Mouse (Mus musculus) NIH3T3 (cell line): ENCODE results near the gene Olfr145.

ENCODE experiments used
- DNase-seq: peaks from one replicate; pipeline ENCODE4 v3.0.0-alpha.2; 2012; ENCODE audit warnings: low read depth

Gene Olfr145

DNA sequence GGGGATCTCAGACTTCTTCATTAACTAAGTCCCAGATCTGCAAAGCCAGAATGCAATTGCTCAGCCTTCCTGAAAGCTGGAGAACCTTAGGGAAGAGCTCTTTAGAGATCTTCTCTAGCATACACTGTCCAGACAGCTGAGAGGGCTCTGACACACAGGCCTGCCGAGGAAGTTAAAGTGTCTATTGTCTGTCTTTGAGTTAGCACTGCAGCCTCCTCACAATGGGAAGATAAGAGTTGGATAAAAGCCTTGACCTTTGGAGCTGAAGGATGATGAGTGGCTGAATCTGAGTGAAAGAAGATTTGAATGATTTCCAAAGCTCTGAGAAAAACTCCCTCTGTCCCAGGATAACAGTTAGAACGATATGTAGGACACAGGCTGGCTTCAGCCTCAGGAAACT is at the start of gene Olfr145:
TSS of gene Olfr145 (plus strand) at position 64 of the 400 bp plus-strand sequence.
- no peak for DNase-seq

DNA sequence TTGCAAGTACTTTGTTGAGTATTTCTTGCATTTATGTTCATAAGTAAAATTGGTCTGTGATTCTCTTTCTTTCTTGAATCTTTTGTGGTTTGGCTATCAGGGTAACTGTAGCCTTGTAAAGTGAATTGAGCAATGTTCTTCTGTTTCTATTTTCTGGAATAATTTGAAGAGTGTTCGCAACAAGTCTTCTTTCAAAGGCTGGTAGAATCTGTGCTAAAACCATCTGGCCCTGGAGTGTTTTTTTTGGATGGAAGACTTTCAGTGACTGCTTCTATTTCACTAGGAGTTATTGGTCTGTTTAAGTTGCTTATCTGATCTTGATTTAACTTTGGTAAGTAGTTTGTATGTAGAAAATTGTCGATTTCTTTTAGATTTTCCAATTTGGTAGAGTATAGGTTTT is 47.3 kb upstream of the Olfr145 start:
- DNase-seq: no peak

DNA sequence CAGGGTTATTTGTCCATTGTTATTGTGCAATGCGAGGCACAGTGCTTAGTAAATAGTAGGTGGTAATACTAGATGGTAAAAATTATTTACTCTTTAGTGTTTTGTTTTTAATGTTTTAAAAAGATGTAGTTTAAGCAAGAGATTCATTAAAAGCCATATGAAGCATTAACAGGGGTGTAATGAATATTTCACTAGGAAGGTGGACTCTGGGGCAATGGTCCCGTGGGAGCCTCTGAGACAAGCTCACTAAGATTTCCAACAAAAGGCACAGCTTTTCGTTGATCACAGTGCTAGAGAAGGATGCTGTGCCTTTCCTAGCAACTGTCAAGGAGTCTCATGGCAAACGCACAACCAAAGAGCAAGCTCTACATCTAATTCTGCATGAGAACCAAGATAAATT is 42.6 kb upstream of the Olfr145 start, which contains the start of gene Olfr877:
TSS of gene Olfr877 (plus strand) at position 301 of the 400 bp plus-strand sequence.
- no peak for DNase-seq

DNA sequence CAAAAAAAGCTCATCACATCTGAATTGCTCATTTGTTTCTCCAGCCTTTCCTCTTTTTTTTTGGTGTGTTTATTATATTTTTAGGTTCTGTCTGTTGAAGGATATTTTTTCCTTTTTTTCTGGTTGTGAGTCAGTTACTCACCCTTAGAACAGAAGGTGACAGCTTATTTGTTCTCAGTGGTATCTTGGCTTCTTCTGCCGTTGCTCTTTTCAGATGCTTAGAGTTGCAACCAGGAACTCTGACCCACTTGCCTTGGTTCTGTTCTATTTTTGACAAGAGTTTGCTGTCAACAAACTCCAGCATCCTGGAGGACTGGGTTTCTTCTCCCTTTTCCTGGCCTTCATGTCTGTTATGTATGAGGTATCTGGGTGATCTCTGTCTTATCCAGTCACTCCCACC is 33.2 kb upstream of the Olfr145 start:
- no peak for DNase-seq

DNA sequence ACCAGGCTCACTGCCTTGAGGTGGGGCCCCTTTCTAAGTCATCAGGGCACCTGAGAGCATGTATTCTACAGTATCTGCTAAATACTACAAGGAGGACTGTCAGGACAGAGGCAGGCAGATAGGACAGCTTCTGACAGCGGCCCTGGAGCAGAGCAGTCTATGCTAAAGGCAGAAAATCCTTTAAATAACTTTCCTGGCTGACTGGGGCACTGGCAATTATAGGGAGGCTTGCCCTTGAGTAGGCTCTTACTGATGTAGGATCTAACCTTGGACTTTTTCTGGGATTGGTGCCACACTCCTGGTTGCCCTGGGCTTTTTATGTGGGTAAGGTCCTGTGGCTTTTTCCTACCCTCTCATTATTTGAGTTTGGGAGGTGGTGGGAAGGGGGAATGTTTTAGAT is 26.3 kb upstream of the Olfr145 start:
- no peak for DNase-seq

DNA sequence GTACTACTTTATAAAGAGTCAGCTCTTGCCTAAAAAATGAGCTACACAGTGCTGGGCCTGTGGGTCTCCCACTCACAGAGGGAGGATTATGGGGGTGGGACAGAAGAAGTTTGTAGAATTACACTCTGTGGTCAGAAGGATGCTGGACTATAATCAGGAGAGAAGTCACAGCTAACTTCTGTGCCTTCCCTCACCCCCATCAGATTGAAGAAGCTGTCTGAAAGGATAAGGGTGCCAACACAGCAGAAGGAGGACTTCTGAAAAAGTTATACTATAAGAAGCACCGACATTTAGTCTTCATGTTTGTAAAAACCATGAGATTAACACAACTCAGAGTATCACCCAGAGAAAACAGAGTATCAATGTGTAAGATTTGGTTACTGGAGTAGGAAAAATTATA is 25.4 kb upstream of the Olfr145 start:
- no peak for DNase-seq

DNA sequence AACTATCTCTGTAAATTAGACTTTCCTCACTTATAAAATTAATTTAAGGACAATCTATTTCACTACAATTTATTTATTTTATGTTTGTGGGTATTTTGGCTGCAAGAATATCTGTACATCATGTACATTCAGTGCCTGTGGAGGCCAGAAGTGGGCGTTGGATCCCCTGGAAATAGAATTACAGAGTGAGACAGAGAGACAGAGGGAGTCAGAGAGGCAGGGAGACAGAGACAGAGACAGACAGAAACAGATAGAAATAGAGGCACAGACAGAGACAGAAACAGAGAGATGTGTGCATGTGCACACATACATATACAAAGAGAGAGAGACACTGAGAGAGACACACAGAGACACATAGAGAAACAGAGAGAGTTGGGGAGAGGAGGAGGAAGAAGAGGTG is 25.0 kb upstream of the Olfr145 start:
- DNase-seq: no peak

DNA sequence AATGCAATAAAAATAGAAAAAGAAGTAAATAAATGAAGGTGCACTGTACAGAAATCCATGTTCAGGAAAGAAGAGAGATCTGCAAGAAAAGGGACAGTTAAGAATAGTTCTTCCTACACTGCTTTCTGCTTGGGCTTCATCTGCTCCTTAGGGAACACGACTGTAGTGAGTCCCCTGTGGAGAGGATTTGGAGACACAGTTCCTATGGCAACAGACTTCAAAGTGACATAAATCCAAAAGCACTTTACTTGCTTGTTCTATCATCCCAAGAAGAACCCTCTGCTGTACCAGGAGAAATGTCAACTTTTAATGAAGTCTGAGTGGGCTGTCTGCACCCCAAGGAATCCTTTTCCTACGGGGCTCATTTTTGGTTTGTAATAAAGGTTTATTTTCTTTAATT is 5.6 kb upstream of the Olfr145 start:
- no peak for DNase-seq

DNA sequence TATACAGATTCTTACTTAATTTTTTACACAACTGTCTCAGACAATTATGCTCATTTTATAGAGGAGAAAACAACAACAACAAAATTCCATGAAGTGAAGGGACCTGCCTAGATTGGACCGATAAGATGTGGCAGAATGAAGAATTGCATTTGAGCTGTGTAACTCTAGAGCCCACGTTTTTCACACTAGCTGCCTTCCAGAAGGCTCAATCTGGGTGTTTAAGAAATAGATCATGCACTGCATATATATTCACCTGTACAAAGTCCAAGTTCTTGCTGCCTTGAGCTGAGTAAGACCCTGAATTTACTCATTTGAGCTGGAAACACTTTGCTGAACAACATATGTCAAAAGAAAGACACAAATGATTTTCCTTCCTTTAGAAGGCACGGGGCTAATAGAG is 9.0 kb downstream of the Olfr145 start:
- DNase-seq: no peak

DNA sequence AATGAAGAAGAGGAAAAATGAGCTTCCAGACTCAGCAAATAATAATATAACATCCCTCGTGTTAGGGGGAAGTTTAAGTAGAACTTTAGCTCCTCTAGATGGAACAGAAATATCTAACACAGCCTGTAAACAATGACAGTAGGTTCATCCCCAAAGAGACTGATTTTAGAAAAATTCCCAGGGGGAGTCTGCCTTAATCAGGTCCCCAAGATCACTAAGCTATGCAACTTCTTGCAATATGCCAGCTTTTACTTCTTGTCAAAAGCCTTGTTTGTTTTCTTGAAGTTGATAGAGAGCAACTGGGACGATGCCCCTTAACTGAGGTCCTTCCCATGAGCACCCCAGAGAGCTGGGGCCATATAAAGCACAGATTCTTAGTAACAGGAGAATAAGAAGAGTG is 21.0 kb downstream of the Olfr145 start, which contains the start of gene Olfr878:
TSS of gene Olfr878 (plus strand) at position 301 of the 400 bp plus-strand sequence.
- no peak for DNase-seq

DNA sequence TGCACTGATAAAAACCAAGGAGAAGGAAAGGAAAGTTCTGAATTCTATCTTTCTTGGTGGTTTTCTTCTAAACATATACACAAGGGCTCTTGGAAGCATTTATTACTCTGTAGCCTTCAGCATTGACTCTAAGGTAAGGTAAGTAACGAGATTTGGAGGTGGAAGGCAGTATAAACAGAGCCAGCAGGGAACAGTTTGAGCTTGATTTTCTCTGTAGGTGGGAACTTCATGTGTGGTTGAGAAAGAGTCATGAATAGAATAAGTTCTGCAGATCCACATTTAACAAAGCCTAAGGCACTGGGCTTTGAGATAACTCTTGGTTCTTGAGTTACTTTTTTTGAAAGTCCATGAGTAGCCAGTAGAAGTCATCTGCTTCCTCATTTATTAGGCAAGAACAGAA is 21.5 kb downstream of the Olfr145 start:
- no peak for DNase-seq

DNA sequence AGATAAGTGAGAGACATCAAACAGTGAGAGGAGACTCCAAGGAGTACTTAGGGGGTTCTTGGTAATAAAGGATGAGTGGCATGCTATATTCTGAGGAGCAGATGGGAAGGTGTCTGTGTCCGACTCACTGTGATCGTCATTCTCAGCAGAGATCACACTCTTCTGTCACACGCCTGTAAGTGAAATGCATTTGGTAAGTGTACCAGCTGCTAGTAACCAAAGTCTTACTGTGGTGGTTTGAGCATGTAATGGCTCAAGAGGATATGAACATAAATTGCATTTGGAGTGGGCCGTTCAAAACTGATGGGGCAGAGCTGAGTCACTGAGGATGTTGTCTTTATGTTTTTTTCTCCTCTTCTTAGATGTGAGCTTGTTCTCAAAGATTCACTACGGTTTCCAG is 27.7 kb downstream of the Olfr145 start:
- DNase-seq: no peak

DNA sequence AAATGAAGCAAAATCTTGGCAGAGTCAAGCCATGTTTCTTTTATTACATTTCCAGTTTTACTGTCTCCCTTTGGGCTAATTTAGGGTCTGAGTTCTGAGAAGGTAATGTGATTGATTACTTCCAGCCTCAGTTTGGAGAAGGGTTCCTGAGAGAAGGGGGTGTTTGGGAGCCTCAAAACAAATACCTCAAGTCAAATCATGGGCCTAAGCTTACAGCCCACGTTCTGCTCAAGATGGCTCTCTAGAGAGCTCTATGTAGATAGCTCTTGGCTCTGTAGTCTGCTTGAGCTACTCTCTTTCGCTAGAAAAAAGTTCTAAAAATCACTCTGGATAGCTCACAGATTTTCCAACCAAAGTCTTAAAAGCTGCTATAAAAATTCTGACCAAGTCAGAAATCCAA is 28.9 kb downstream of the Olfr145 start:
- no peak for DNase-seq

DNA sequence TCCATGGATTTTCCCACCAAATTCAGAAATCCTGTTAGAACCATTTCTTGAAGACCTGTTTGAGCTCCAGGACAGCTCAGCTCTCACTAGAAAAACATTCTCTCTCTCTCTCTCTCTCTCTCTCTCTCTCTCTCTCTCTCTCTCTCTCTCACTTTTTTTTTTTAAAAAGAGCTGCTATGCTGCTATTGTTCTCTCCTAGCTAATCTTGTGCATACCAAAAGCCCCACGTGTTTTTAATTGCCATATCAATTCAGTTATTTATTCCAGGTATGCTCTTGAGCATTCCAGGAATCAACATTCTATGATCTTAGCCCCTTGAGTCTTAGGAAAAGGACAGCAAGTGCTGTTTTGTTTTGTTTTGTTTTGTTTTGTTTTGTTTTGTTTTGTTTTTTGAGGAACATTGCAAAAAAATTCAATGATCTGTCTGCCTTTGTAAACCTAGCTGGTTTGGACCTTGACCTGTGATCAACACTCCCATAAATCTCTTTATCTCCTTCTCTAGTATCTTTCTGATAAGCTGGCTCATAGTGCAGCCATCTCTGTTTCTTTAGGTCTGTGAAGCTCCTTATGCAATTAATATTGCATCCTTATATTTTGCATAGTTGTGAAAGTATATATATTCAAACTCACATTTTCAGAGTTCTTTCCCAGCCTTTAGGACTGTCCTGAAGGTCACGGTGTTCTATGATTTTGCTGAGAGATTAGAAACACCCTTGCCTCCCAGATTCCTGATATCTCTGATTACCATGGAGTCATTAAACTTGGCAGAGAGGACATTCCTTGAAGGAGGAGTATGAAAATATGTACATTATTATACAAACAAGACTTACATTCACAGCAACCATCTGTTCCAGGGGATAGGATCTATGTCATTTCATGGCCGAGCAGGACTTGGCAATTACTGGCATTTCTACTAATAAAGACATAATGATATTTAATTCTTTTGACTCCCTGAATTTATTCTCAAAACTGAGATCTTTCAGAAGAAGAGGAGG is 29.8 kb downstream of the Olfr145 start:
- no peak for DNase-seq

DNA sequence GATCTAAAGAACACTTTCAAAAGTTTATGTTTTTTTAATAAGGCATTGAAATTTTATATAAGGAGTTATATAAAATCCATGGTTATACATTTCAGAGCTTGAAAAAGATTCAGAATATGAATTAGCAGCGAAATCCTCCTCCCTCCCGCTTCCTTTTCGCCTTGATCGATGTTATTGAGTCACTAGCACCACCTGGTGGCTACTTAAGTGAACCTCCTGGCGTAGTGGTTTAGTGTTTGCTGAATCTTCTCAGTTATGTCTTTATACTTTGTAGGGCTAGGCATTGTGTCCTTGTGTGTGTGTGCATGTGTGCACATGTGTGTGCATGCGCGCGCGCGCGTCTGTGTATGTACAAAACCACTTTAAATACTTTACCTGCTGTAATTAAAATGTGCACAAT is 36.0 kb downstream of the Olfr145 start:
- peak; percentile 80 for DNase-seq

DNA sequence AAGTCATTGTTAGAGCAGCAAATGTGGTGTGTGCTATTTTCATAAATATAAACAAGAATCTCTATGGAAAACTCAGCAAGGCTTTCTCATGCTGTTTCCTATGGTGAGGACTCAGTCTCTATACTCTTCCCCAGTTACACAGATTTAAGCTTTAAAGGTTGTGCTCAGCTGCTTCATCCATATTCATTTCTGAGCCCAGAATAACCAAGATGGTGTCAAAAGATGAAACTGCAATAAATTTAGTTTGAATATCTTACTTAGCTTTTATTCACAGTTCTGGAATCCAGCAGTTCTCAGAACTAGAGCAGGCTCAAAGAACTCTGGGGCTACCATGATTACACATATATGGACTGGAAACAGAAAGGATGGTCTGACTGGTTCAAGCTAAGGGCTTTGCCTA is 37.6 kb downstream of the Olfr145 start:
- DNase-seq: no peak

DNA sequence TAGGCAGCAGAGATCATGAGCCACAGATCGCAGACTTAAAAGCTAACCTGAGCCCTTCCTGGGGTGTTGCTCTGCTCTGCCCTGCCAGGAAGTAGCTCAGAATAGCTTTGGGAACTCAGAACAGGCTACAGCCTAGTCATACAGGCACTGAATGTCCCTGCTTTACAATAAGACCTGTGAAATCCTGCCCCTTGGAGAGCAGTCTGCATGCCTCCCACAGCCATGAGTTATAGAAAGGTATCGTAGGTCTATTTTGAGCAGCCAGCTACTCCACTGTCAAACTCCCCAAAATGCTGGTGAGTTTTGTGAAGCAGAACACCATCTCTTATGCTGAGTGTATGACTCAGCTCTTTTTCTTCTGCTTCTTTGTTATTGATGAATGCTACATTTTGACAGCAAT is 44.6 kb downstream of the Olfr145 start:
- DNase-seq: no peak
